10 mouse cellular contexts compared by ENCODE assay signal in the genomic region with DNA sequence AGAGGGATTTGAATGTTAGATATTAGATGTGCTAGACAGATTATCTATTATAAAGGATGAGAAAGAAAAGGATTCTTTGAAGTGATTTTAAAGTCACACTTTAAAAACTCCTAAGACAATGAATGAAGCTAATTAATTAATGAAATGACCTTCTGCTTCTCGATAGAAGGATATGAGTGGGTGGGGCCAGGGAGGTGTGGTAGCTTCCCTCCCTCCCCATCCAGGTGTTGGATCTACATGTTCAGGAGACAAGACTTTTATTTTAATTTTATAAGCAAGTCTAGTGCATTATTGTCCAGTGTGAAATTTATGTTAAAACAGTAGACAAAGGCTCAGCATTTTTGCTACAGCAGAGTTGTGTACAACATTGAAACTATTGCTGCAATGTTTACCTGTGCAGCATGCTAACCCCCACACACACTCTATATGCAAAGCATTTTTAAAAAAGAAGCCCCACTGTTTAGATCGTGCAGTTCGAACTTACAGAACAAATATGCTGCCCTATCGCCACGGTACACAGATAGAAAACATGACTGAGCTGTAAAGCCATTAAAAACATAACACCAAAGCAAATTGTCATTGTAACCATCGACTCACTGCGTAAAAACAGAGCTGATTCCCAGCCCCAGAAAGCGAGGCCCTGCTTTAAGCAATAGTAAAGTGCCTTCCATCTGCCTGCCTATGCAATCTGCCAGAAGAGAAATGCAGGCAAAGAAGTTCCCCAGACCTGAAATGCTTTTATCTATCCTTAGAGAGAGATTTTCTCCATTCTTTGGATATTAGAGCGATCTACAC.
A peak's percentile ranks its signal among the peaks of the same experiment; 100 is the strongest.
DNase-seq lines count a peak whose midpoint lies in the region; ATAC-seq and TF ChIP-seq lines count a peak whose summit lies in the region.
"Had no signal": no experiment of that assay in that cellular context is flagged by ENCODE, and none has a peak within 500 bp of the region (broad histone marks: within the 10 kb centered on the region; RNA-seq: fewer than 3 reads in every experiment).

No protein-coding gene starts in this region.

- TF ChIP-seq POLR2A in MEL (IDR thresholded peaks at IDR 0.05; ENCODE audit: control insufficient read depth in 1 of 2, insufficient read depth in 1 of 2, low read depth in 1 of 2, low read length in 2 of 2, poor library complexity in 1 of 2), result no peak

- TF ChIP-seq EP300 in MEL (IDR thresholded peaks at IDR 0.05; ENCODE audit: low read depth in 1 of 2, low read length in 2 of 2), result no peak

- H3K36me3 ChIP-seq in heart, embryonic 12.5 days, result no peaks in the 10 kb centered on the region
- peaks cover 0 to 6% of the 10 kb centered on the region in 2 experiments; a peak in 3 of 4 replicates for H3K36me3 ChIP-seq in MEL (ENCODE audit: control insufficient read depth in 1 of 2, insufficient read depth in 2 of 2, low read length in 2 of 2)
- peaks cover 66% of the 10 kb centered on the region for H3K36me3 ChIP-seq in forebrain, embryonic 14.5 days (ENCODE audit: control insufficient read depth, insufficient read depth, low read length)
- 0 out of 2 replicates have a peak, but pooled peaks cover 2% of the 10 kb centered on the region for H3K36me3 ChIP-seq in midbrain, embryonic 11.5 days (ENCODE audit: control insufficient read depth, insufficient read depth, low read length)
- H3K36me3 ChIP-seq: limb, embryonic 15.5 days had no signal

- peaks cover 18% of the 10 kb centered on the region for H3K79me2 ChIP-seq in MEL (ENCODE audit: control insufficient read depth, insufficient read depth, low read length, poor library complexity)

- no peak for TF ChIP-seq RAD21 in MEL (IDR thresholded peaks at IDR 0.05; ENCODE audit: low read depth, low read length)

- ATAC-seq in heart, embryonic 12.5 days (ENCODE audit: insufficient number of reproducible peaks, low FRiP score), result no peak
- no peak for ATAC-seq in forebrain, embryonic 14.5 days
- ATAC-seq in midbrain, embryonic 11.5 days (ENCODE audit: low FRiP score), result no peak

- peak overlapping the region; percentile 52 for H3K4me2 ChIP-seq in heart, embryonic 12.5 days
- H3K4me2 ChIP-seq in forebrain, embryonic 14.5 days (ENCODE audit: low read length), result peak overlapping the region; percentile 83
- peak overlapping the region; percentile 77 for H3K4me2 ChIP-seq in midbrain, embryonic 11.5 days
- H3K4me2 ChIP-seq: limb, embryonic 15.5 days had no signal

- no peak overlapping the region; the same call in 1 of the 2 replicates for H3K9ac ChIP-seq in heart, embryonic 12.5 days
- H3K9ac ChIP-seq in MEL (ENCODE audit: control insufficient read depth, low read depth, low read length, poor library complexity, severe bottlenecking), result peak overlapping the region; percentile 55
- peak overlapping the region; percentile 99 for H3K9ac ChIP-seq in forebrain, embryonic 14.5 days (ENCODE audit: low read length)
- H3K9ac ChIP-seq in midbrain, embryonic 11.5 days (ENCODE audit: low read length), result peak overlapping the region; percentile 88
- H3K9ac ChIP-seq: limb, embryonic 15.5 days had no signal

- H3K27ac ChIP-seq in heart, embryonic 12.5 days (ENCODE audit: poor library complexity, severe bottlenecking), result no peak overlapping the region
- H3K27ac ChIP-seq in MEL (ENCODE audit: control insufficient read depth, low read depth, low read length), result 0 out of 2 replicates have a peak overlapping the region, but pooled peaks have one; percentile 14
- peak overlapping the region; percentile 97 for H3K27ac ChIP-seq in forebrain, embryonic 14.5 days (ENCODE audit: low read depth, low read length)
- peak overlapping the region; percentile 95 for H3K27ac ChIP-seq in midbrain, embryonic 11.5 days (ENCODE audit: low read depth, low read length)
- H3K27ac ChIP-seq: limb, embryonic 15.5 days had no signal

- peaks cover 25% of the 10 kb centered on the region for H3K4me1 ChIP-seq in heart, embryonic 12.5 days (replicated peaks)
- H3K4me1 ChIP-seq in MEL (ENCODE audit: control insufficient read depth in 1 of 2, insufficient read depth in 2 of 2, low read length in 2 of 2), result peaks cover 5 to 9% of the 10 kb centered on the region in 2 experiments
- peaks cover 1% of the 10 kb centered on the region; the same call in 1 of the 2 replicates for H3K4me1 ChIP-seq in forebrain, embryonic 14.5 days (ENCODE audit: control insufficient read depth, insufficient read depth, low read length)
- peaks cover 9% of the 10 kb centered on the region for H3K4me1 ChIP-seq in midbrain, embryonic 11.5 days (ENCODE audit: control insufficient read depth, insufficient read depth, low read length)

- no peak for TF ChIP-seq CTCF in MEL (IDR thresholded peaks at IDR 0.05 in 2 of 3, conservative IDR thresholded peaks at IDR 0.05 in 1 of 3; ENCODE audit: control insufficient read depth in 1 of 3, insufficient read depth in 1 of 3, low read depth in 2 of 3, low read length in 3 of 3, poor library complexity in 1 of 3, severe bottlenecking in 1 of 3)

- no peaks in the 10 kb centered on the region for H3K9me3 ChIP-seq in heart, embryonic 12.5 days (replicated peaks)
- no peaks in the 10 kb centered on the region for H3K9me3 ChIP-seq in MEL (replicated peaks; ENCODE audit: insufficient read depth, low read length)
- no peaks in the 10 kb centered on the region for H3K9me3 ChIP-seq in forebrain, embryonic 14.5 days (replicated peaks; ENCODE audit: control insufficient read depth, low read length)
- H3K9me3 ChIP-seq in midbrain, embryonic 11.5 days (ENCODE audit: control insufficient read depth, low read length), result no peaks in the 10 kb centered on the region
- H3K9me3 ChIP-seq: limb, embryonic 15.5 days had no signal

- no peak for DNase-seq in heart, adult 8-10 months (ENCODE audit: low spot score)
- DNase-seq in MEL (ENCODE audit: low read depth, low spot score), result peak; percentile 54
- DNase-seq in forebrain, embryonic 14.5 days (ENCODE audit: low spot score), result peak; percentile 68
- DNase-seq in midbrain, embryonic 11.5 days (ENCODE audit: low spot score, missing footprints), result peak; percentile 82
- no peak for DNase-seq in c-Kit-positive CD71-positive TER-119-positive erythroid progenitor cells, embryonic 14.5 days (ENCODE audit: low spot score)
- no peak for DNase-seq in lung, postnatal 10 days
- DNase-seq in adrenal gland, postnatal 36 days, result no peak
- DNase-seq: thymus, adult 18-20 months had no signal

- 10% methylated on average over 9 of the region's 9 CpGs for WGBS in heart, embryonic 12.5 days
- 1% methylated on average over 9 of the region's 9 CpGs for WGBS in forebrain, embryonic 14.5 days
- 2% methylated on average over 9 of the region's 9 CpGs for WGBS in midbrain, embryonic 11.5 days

- peak overlapping the region; percentile 29 for H3K4me3 ChIP-seq in heart, embryonic 12.5 days
- H3K4me3 ChIP-seq in MEL (ENCODE audit: control insufficient read depth in 1 of 2, insufficient read depth in 1 of 2, low read depth in 2 of 2, low read length in 2 of 2), result peak overlapping the region; percentile 61 to 81
- peak overlapping the region; percentile 78 for H3K4me3 ChIP-seq in forebrain, embryonic 14.5 days (ENCODE audit: low read depth, low read length)
- H3K4me3 ChIP-seq in midbrain, embryonic 11.5 days (ENCODE audit: low read depth, low read length), result peak overlapping the region; percentile 54
- H3K4me3 ChIP-seq: limb, embryonic 15.5 days had no signal

- peaks cover 64% of the 10 kb centered on the region for H3K27me3 ChIP-seq in heart, embryonic 12.5 days (replicated peaks)
- H3K27me3 ChIP-seq in MEL (ENCODE audit: control insufficient read depth in 1 of 2, insufficient read depth in 2 of 2, low read length in 2 of 2), result no peaks in the 10 kb centered on the region
- no peaks in the 10 kb centered on the region for H3K27me3 ChIP-seq in forebrain, embryonic 14.5 days (replicated peaks; ENCODE audit: control insufficient read depth, insufficient read depth, low read length)
- no peaks in the 10 kb centered on the region for H3K27me3 ChIP-seq in midbrain, embryonic 11.5 days (ENCODE audit: control insufficient read depth, insufficient read depth, low read length)

TF ChIP-seq in MEL, 35 proteins besides CTCF, POLR2A, EP300 and RAD21:
- TF ChIP-seq ZKSCAN1 (IDR thresholded peaks at IDR 0.05; ENCODE audit: low read depth, low read length), result no peak
- TF ChIP-seq ZMIZ1 (IDR thresholded peaks at IDR 0.05; ENCODE audit: low read depth, low read length), result no peak
- TF ChIP-seq GABPA (IDR thresholded peaks at IDR 0.05; ENCODE audit: low read depth, low read length), result no peak
- no peak for TF ChIP-seq MAFK (IDR thresholded peaks at IDR 0.05; ENCODE audit: borderline replicate concordance, low read depth, low read length)
- TF ChIP-seq MEF2A (IDR thresholded peaks at IDR 0.05; ENCODE audit: extremely low read depth, insufficient replicate concordance, low read depth, low read length, poor library complexity, severe bottlenecking), result no peak
- TF ChIP-seq MAZ (IDR thresholded peaks at IDR 0.05; ENCODE audit: low read depth, low read length), result no peak
- TF ChIP-seq USF1 (IDR thresholded peaks at IDR 0.05; ENCODE audit: low read depth, low read length), result no peak
- no peak for TF ChIP-seq MYC (IDR thresholded peaks at IDR 0.05; ENCODE audit: low read depth, low read length)
- TF ChIP-seq BHLHE40 (IDR thresholded peaks at IDR 0.05; ENCODE audit: borderline replicate concordance, low read depth, low read length), result no peak
- TF ChIP-seq NELFE (IDR thresholded peaks at IDR 0.05; ENCODE audit: low read depth, low read length), result no peak
- no peak for TF ChIP-seq NRF1 (IDR thresholded peaks at IDR 0.05; ENCODE audit: insufficient read depth, low read depth, low read length, poor library complexity, severe bottlenecking)
- TF ChIP-seq TAL1 (IDR thresholded peaks at IDR 0.05; ENCODE audit: low read length), result no peak

Comparison
In these comparisons a context has a peak if more than half of its experiments do, and no peak if none do; other contexts are left out.
1. DNase-seq: peak in MEL (single experiment), forebrain, embryonic 14.5 days (single experiment) and midbrain, embryonic 11.5 days (single experiment); none in heart, adult 8-10 months (single experiment), c-Kit-positive CD71-positive TER-119-positive erythroid progenitor cells, embryonic 14.5 days (single experiment), lung, postnatal 10 days (single experiment) and adrenal gland, postnatal 36 days (0 of 2).
2. Peak in every context shown above with its lines, with median percentiles within 50 percentile points of each other: H3K4me2 ChIP-seq and H3K4me3 ChIP-seq.